Mouse (Mus musculus) 3T3-L1 (cell line): ENCODE data around the gene Thra.
A peak's percentile ranks its signal among the peaks of the same experiment; 100 is the strongest.

Experiments used
- DNase-seq: peaks from one replicate; pipeline ENCODE4 v3.0.0-alpha.2; 2015; ENCODE audit warnings: low read depth, low spot score

Gene Thra

GRCm38 (mm10) chr11:98744456-98745019 lies 4.1 kb downstream of the Thra start:
- DNase-seq = no peak

- DNase-seq = no peak
Observed at GRCm38 (mm10) chr11:98745932-98746853, 5.8 kb downstream of the Thra start.

- peak; percentile 70 for DNase-seq
Observed at GRCm38 (mm10) chr11:98746855-98747693, 6.6 kb downstream of the Thra start.

- no peak for DNase-seq
Observed at GRCm38 (mm10) chr11:98747804-98748505, 7.5 kb downstream of the Thra start.

- DNase-seq = peak; percentile 61
Observed at GRCm38 (mm10) chr11:98748506-98749416, 8.3 kb downstream of the Thra start.

GRCm38 (mm10) chr11:98749716-98750115 lies 9.3 kb downstream of the Thra start:
- DNase-seq = no peak

GRCm38 (mm10) chr11:98750351-98751201 lies 10.1 kb downstream of the Thra start:
- DNase-seq = peak; percentile 65

- no peak for DNase-seq
Observed at GRCm38 (mm10) chr11:98751221-98751782, 10.9 kb downstream of the Thra start.

- no peak for DNase-seq
Observed at GRCm38 (mm10) chr11:98752562-98753140, 12.2 kb downstream of the Thra start.

GRCm38 (mm10) chr11:98753264-98753663 lies 12.8 kb downstream of the Thra start:
- DNase-seq = no peak

GRCm38 (mm10) chr11:98754151-98754620 lies 13.7 kb downstream of the Thra start:
- no peak for DNase-seq

- DNase-seq = peak; percentile 68
Observed at GRCm38 (mm10) chr11:98754621-98755181, 14.3 kb downstream of the Thra start.

GRCm38 (mm10) chr11:98755726-98756380 lies 15.4 kb downstream of the Thra start:
- DNase-seq = no peak

- no peak for DNase-seq
Observed at GRCm38 (mm10) chr11:98756711-98757110, 16.3 kb downstream of the Thra start.

- no peak for DNase-seq
Observed at GRCm38 (mm10) chr11:98761939-98762338, 21.5 kb downstream of the Thra start.

GRCm38 (mm10) chr11:98762756-98763501 lies 22.5 kb downstream of the Thra start:
- peak; percentile 98 for DNase-seq

- DNase-seq = no peak
Observed at GRCm38 (mm10) chr11:98763502-98763861, 23.0 kb downstream of the Thra start.
